Mouse (Mus musculus) brain, embryonic 14.5 days (tissue): Measurements from ENCODE around the gene Txnrd3. TPM values are rescaled to one million over a fixed set of nuclear protein-coding genes. Genes with fewer than 3 reads are reported as not detected.

Experiments used
- DNase-seq: peaks from one replicate; pipeline ENCODE4 v3.0.0-alpha.2; 2011; ENCODE audit warnings: low read depth
- CTCF ChIP-seq: fragments of 200-500 bp; IDR thresholded peaks from 2 replicates; pipeline ENCODE4 v1.5.1; 2012; ENCODE audit warnings: inconsistent platforms, mild to moderate bottlenecking, moderate library complexity, borderline replicate concordance; ENCODE audit not compliant: insufficient read depth, insufficient read length; ENCODE audit errors: extremely low read depth
- POLR2A ChIP-seq: fragments of 200-500 bp; IDR thresholded peaks from 2 replicates; pipeline ENCODE4 v1.6.1; 2012; ENCODE audit warnings: mild to moderate bottlenecking, inconsistent platforms, borderline replicate concordance; ENCODE audit not compliant: poor library complexity, insufficient read depth, insufficient read length, severe bottlenecking; ENCODE audit errors: extremely low read depth
- polyA plus RNA-seq: library from polyadenylated mRNA; depleted of rRNA; stranded (reverse); fragments of >200 nt; gene quantifications from 2 replicates; pipeline ENCODE4 v1.2.3, GENCODE M21; 2012; rRNA removed

Txnrd3 gene
- polyA plus RNA-seq, 1 experiment, result 11.0 TPM

GRCm38 (mm10) chr6:89679291-89679835 lies 35.6 kb downstream of the Txnrd3 start:
- DNase-seq, result peak; percentile 81
- peak; percentile 96 for TF ChIP-seq CTCF
- no peak for TF ChIP-seq POLR2A

DNA sequence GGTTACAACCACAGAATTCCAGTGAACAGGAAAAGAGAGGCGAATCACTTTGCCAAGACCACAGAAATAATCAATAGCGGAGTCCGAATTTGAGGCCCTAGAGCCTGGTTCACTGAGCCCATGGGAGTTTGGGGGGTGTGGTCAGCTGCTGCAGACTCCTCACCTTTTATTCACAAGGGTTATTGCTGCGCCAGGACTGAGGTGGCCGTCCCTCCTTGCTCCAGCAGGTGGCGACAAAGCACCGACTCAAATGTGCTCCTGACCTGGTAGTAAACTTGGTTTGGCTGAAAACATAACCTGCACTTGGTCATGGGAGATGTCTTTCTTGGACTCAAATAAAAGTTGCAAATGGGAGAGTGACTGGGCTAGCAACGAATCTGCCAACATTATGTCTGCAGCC lies 36.4 kb downstream of the Txnrd3 start:
- peak; percentile 82 for DNase-seq
- peak; percentile 97 for TF ChIP-seq CTCF
- no peak for TF ChIP-seq POLR2A

- DNase-seq, result peak; percentile 42
- peak; percentile 21; the same call in 1 of the 2 replicates for TF ChIP-seq CTCF
- no peak for TF ChIP-seq POLR2A
Measured at GRCm38 (mm10) chr6:89684231-89684630, 40.4 kb downstream of the Txnrd3 start.

DNA sequence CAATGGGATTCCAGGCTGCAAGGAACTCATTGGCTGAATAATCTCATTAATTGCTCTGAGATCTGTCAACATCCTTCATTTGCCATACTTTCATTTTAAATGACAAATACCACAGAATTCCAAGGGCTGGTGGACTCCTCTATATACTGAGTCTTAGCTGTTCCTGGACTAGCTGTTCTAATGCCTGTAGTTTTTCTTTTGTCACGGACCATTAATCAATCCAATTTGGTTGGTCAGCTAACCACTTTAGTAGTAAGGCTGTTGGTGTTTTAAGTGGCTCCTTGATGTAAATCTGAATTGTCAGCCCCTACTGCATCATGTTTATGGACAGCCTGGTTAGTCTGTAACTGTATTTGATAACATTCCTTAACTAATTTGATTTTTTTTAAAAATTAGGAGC lies 43.3 kb downstream of the Txnrd3 start:
- TF ChIP-seq CTCF (no peak), POLR2A (no peak)
- no peak for DNase-seq

GRCm38 (mm10) chr6:89706624-89707023 lies 62.8 kb downstream of the Txnrd3 start:
- no peak for DNase-seq
- TF ChIP-seq POLR2A (no peak), CTCF (no peak)

GRCm38 (mm10) chr6:89707240-89707639 lies 63.5 kb downstream of the Txnrd3 start, which contains the start of gene Vmn1r40:
Vmn1r40 (plus strand) TSS chr6:89707540.
- DNase-seq, result no peak
- TF ChIP-seq POLR2A, result no peak
- no peak for TF ChIP-seq CTCF

DNA sequence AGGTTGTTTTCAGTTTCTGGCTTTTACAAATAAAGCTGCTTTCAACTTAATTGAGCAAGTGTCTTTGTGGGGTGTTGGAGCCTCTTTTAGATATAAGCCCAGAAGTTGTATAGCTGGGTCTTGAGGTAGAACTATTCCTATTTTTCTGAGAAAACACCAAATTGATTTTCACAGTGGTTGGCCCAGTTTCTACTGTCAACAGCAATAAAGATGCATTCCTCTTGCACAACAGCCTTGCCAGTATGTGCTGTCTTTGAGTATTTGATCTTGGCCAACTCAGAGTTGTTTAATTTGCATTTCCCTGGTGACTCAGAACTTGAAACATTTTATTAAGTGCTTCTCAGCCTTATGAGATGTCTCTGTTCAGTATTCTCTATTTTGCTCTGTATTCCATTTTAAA lies 74.3 kb downstream of the Txnrd3 start:
- no peak for DNase-seq
- no peak for TF ChIP-seq POLR2A
- no peak for TF ChIP-seq CTCF

Other genes with a start within 250 kb of the Txnrd3 start
- gene Chchd6, start 48.3 kb upstream of the Txnrd3 start, polyA plus RNA-seq, result 142 and 219 TPM in 2 replicates
- gene Vmn1r40, start 63.6 kb downstream of the Txnrd3 start, polyA plus RNA-seq, result 0.05 TPM in 1 of 2 replicates, not detected in the other
- gene Vmn1r41, start 96.8 kb downstream of the Txnrd3 start, polyA plus RNA-seq, result not detected in 2 replicates
- gene Vmn1r42, start 232.4 kb downstream of the Txnrd3 start, polyA plus RNA-seq, result not detected in 2 replicates
- not detected in 2 replicates for gene Vmn1r43, start 232.4 kb downstream of the Txnrd3 start, polyA plus RNA-seq
- not detected in 2 replicates for gene Vmn1r44, start 239.7 kb downstream of the Txnrd3 start, polyA plus RNA-seq